Mouse (Mus musculus) heart, postnatal 14 days (tissue): Measurements from ENCODE around the gene Adig. TPM values are rescaled to one million over a fixed set of nuclear protein-coding genes. Genes with fewer than 3 reads are reported as not detected.
A peak's percentile ranks its signal among the peaks of the same experiment; 100 is the strongest.

ENCODE experiments used
- DNase-seq, 2 experiments: peaks; one replicate each; pipeline ENCODE4 v3.0.0; 2021 to 2022
- intact Hi-C: fragments of 180-260 bp; cut with DNase I; formaldehyde crosslinking; loops from one replicate; pipeline ENCODE4 v1.15.1; 2025
- long read RNA-seq, 2 experiments: library from polyadenylated mRNA; stranded (forward); transcript quantifications; one replicate each; pipeline ENCODE4 v2.0.0; 2021
- total RNA-seq, 2 experiments: library from RNA; stranded (reverse); gene quantifications; 2 replicates each; pipeline ENCODE4 v1.2.3; 2021

The Adig gene
- total RNA-seq, result 1 to 10 TPM; 1.1 to 4.8 TPM
- long read RNA-seq, experiment 1, result 0 reads
- long read RNA-seq, experiment 2, partial matches to known transcripts, result 0 of 2 reads
- long read RNA-seq, experiment 2, other reads (novel, unspliced or antisense), result 0 of 2 reads

GRCm38 (mm10) chr2:158501836-158502812 lies at the start of gene Adig:
Adig (plus strand) TSS chr2:158502612.
- intact Hi-C loops, result no loop called here

DNA sequence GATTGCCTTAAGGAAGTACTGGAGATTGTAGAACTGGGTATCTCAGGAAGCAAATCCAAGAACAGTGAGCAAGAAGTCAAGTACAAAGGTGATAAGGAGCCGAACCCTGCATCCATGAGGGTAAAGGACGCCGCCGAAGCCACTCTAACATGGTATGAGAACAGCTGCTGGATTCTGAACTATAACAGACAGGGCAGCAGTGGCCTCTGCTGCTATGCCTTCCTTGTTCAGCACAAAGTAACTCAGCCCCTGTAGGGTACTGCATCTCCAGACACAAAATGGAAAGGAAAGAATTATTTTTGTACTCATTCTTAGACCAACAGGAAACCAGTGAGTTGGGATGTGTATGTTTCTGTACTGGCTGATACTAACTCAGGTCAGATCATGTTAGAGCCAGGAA lies 46.0 kb upstream of the Adig start:
- intact Hi-C loops, result no loop called here
- DNase-seq, result no peak

More at GRCm38 (mm10) chr2:158501836-158502812, at the start of gene Adig:
- DNase-seq, result no peak

- intact Hi-C loops, result no loop called here
- no peak for DNase-seq
Measured at GRCm38 (mm10) chr2:158457610-158458009, 44.8 kb upstream of the Adig start.

DNA sequence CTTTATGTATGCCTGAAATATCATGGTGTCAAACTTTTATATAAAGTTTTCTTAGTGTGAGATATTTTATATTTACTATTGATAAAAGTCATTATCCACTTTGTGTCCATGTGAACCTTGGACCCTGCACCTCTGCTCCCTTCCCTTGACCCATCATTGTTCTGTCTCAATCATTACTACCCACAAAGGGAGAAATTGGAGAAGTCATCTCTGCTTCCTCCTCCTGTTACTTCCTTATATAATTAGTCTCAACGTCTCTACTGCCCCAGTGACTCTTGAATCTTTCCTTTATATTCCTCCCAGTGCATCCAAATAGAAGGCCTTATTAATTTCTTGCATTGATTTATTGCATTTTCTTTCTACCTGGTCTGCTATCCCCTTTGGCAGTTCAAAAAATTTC lies 40.0 kb upstream of the Adig start:
- no peak for DNase-seq
- intact Hi-C loops, result no loop called here

DNA sequence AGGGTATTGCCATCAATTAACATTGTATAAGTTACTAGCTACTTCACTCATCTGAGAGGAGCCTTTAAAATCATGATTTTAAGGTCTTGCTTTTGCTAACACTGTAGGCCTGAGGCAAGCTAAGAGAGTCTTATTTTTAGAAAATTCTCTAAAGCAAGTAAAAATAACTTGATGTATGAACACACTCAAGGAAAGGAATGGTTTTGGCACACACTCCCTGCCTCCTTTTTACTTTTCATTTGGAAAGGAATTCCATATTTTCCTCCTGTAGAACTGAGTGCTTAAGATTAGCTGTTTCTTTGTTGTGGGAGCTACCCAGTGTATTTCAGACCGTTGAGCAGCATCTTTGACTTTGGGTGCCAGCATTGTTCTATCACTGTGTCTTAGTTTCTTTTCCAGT lies 28.3 kb upstream of the Adig start:
- no peak for DNase-seq
- intact Hi-C loops, result no loop called here

DNA sequence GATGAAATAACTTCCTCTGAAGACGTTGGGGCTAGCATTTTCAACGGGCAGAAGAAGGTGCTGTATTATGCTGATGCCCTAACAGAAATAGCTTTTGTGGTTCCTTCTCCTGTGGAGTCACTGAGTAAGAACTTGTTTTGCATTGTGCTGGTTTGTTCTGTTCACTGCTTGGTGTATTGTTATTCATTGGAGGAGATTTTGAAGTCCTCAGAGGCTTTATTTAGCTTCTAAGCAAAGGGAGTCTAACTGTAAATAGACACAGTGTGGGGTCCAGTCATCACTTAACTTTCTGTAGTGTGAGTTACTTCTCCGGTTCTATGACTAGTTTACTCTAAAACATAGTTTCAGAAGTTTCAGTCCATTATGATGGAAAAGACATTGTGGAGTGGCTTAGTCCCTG lies 24.8 kb upstream of the Adig start:
- no peak for DNase-seq
- intact Hi-C loops, result no loop called here

DNA sequence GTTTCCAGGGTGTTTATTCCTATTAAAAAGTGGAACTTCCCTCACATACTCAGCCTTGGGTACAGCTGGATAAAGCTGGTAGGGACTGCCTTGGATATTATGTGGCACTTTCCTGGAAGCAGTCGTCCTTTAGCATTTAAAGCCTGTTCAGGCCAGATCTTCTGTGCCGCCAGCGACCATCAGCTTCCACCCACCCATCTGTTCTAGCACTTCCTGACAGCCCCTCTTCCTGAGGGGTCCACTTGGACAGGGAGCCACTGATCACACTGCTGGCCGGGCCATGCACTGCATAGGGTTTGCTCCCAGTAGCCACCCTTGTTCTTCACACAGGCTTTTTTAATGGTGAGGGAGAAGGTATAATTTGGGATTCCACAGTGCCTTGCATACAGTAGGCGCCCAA lies 4.0 kb upstream of the Adig start:
- intact Hi-C loops, result no loop called here
- no peak for DNase-seq

GRCm38 (mm10) chr2:158503226-158503625 lies 814 bp downstream of the Adig start:
- no peak for DNase-seq
- intact Hi-C loops, result no loop called here

- DNase-seq, result peak in 1 of 2 experiments; percentile 20
Measured at GRCm38 (mm10) chr2:158503671-158504070, 1.3 kb downstream of the Adig start.

DNA sequence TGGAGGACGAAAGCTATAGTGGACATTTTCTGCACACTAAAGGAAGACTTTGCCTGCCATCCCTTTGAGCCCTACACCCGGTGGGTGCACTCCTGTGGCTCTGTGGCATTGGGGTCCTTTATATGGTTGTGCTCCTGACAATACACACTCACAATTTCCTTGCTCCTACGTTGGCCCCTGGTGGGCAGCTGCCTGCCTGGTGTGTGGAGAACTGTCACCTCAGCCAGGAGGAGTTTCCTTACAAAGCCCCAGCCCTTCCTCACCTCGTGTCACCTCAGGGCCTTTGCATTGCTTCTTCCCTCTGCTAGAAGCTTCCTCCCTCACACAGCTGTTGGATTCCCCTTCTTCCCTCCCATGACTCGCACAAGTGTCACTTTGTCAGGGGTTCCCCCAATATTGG lies 4.1 kb downstream of the Adig start:
- DNase-seq, result no peak
- intact Hi-C loops, result no loop called here

More at GRCm38 (mm10) chr2:158503671-158504070, 1.3 kb downstream of the Adig start:
- intact Hi-C loops, result no loop called here

- DNase-seq, result no peak
- intact Hi-C loops, result no loop called here
Measured at GRCm38 (mm10) chr2:158507046-158507445, 4.6 kb downstream of the Adig start.

DNA sequence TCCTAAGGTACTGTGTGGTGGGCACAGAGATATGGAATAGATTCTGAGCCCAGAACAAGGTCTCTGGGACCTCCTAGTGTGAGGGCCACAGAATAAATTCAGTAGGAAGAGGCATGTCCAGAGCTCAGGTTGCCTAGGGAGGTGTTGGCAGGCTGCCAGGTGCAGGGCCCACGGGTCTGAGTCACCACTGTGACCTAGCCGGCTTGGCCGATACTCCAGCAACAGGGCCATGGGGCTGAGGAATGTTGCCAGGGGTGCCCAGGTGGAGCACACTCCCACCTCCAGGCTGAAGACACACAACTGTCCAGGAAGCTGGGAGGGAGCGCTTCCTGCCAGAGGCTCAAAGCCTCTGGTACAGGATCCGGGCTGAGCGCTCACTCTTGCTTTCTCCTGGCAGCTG lies 8.3 kb downstream of the Adig start:
- intact Hi-C loops, result no loop called here
- DNase-seq, result peak; percentile 38 to 41

GRCm38 (mm10) chr2:158512528-158512927 lies 10.1 kb downstream of the Adig start, which contains the start of gene Arhgap40:
Arhgap40 (plus strand) TSS chr2:158512796.
- no peak for DNase-seq
- intact Hi-C loops, result no loop called here

GRCm38 (mm10) chr2:158513821-158514336 lies 11.5 kb downstream of the Adig start:
- intact Hi-C loops, result no loop called here
- DNase-seq, result no peak

GRCm38 (mm10) chr2:158518583-158518982 lies 16.2 kb downstream of the Adig start:
- intact Hi-C loops, result no loop called here
- no peak for DNase-seq

DNA sequence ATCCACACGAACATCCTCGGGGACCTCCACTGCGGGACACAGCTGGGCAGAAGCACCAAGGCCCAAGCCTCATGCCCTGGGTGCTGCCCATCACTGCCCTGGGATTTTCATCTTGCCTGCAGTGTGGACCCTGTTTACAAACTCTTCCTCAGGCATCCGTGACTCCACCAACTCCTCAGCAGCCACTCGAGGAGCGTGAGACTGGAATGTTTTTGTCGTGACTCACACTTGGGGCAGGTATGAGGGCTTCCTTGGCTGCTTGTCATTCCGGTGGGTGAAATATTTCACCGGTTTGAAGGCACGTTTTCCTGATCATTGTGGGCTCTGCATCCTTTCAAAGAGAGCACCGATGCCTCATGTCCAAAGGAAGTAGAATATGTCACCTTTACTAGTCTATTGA lies 16.7 kb downstream of the Adig start:
- DNase-seq, result no peak
- intact Hi-C loops, result no loop called here

DNA sequence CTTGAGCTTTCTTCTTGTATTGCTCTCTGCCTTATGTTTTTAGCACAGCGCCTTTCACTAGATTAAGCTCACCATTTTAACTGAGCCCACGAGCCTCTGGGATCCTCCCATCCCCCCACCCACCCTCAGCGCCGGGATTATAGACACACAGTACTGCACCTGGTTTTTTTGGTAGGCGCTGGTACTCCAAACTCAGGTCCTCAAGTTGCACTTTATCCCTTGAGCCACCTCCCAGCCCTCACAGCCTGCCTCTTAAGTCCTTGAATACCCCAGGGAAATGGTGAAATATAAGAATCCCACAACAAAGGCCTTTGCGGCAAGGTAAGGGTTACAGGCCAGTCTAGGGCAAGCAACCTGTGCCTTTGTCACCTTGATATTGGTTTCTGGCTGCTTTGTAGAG lies 17.4 kb downstream of the Adig start:
- no peak for DNase-seq
- intact Hi-C loops, result no loop called here

GRCm38 (mm10) chr2:158523060-158523459 lies 20.6 kb downstream of the Adig start:
- DNase-seq, result peak in 1 of 2 experiments; percentile 20
- intact Hi-C loops, result no loop called here

DNA sequence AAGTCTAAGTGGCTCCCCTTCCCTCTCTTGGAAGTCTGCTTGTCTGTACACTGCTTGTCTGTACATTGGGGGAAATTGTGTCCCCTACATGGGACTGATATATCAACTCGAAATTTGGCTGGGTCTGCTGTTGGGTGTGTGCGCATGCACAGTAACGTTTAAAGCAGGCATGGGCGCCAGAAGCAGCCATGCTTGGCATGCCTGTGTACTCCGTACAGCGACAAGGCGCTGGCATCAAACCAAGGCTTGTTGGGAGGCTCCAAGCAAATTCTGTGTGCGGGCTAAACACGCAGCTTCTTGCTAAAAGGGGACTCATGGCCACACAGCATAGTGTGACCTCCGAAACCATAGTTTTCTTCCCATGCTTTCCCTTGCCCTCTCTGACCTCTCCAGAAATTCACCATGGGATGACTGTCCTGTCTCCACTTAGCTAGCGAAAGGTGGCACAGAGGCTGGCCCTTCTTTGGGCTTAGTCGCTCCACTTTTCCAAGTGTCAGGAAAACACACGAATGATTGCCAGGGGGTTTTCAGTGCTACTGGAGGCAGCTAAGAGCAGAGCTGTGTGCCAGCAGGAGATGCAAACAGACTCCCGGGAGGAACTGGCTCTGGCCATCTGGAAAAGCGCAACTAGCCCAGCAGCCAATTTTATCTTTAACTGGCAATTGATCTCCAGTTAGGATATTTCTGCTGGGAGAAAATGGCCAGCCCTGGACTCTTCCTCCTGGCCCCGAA lies 21.9 kb downstream of the Adig start:
- DNase-seq, result peak in 1 of 2 experiments; percentile 52
- intact Hi-C loops, result no loop called here

GRCm38 (mm10) chr2:158534090-158534489 lies 31.7 kb downstream of the Adig start:
- DNase-seq, result peak; percentile 52 to 66
- intact Hi-C loops, result no loop called here

GRCm38 (mm10) chr2:158534559-158534958 lies 32.1 kb downstream of the Adig start:
- DNase-seq, result no peak
- intact Hi-C loops, result no loop called here
